Mouse (Mus musculus) forebrain, postnatal 0 days (tissue): ENCODE results near the gene Urah. TPM values are rescaled to one million over a fixed set of nuclear protein-coding genes. Genes with fewer than 3 reads are reported as not detected.
A peak's percentile ranks its signal among the peaks of the same experiment; 100 is the strongest.

ENCODE experiments used
- ATAC-seq: fragments of 200-750 bp; cut with Nextera tagmentation; 2 replicates; pipeline ENCODE4 v1.8.0; 2017; ENCODE audit warnings: mild to moderate bottlenecking, moderate library complexity
- DNase-seq: peaks from one replicate; pipeline ENCODE4 v3.0.0-alpha.2; 2015
- H3K27ac ChIP-seq: fragments of 300-500 bp; sonication (generic); 2 replicates; pipeline ENCODE4 v1.5.1; 2014; ENCODE audit warnings: low read depth, mild to moderate bottlenecking, antibody characterized with exemption, low read length, moderate library complexity, mixed read lengths
- H3K27me3 ChIP-seq: fragments of 300-500 bp; sonication (generic); 2 replicates; pipeline ENCODE4 v1.6.1; 2014; ENCODE audit warnings: mild to moderate bottlenecking, low read length, mixed read lengths; ENCODE audit not compliant: insufficient read depth
- H3K36me3 ChIP-seq: fragments of 300-500 bp; sonication (generic); 2 replicates; pipeline ENCODE4 v1.6.1; 2014; ENCODE audit warnings: mild to moderate bottlenecking, moderate library complexity; ENCODE audit not compliant: insufficient read depth
- H3K4me1 ChIP-seq: fragments of 300-500 bp; sonication (generic); 2 replicates; pipeline ENCODE4 v1.6.1; 2014; ENCODE audit warnings: antibody characterized with exemption; ENCODE audit not compliant: insufficient read depth
- H3K4me2 ChIP-seq: fragments of 300-500 bp; sonication (generic); 2 replicates; pipeline ENCODE4 v1.6.1; 2014; ENCODE audit warnings: low read depth, mild to moderate bottlenecking, moderate library complexity
- H3K4me3 ChIP-seq: fragments of 300-500 bp; sonication (generic); 2 replicates; pipeline ENCODE4 v1.5.1; 2014; ENCODE audit warnings: low read depth, low read length, mixed read lengths
- H3K9ac ChIP-seq: fragments of 300-500 bp; sonication (generic); 2 replicates; pipeline ENCODE4 v1.6.1; 2014; ENCODE audit warnings: mild to moderate bottlenecking
- H3K9me3 ChIP-seq: fragments of 300-500 bp; sonication (generic); 2 replicates; pipeline ENCODE4 v1.6.1; 2016; ENCODE audit warnings: low read length
- CTCF ChIP-seq: sonication (generic); IDR thresholded peaks from 2 replicates; pipeline ENCODE4 v1.5.1; 2016; ENCODE audit warnings: antibody characterized with exemption, control low read depth, low read depth
- WGBS: fragments of 180-500 bp; shearing (Covaris S2); extraction: QIAGEN DNeasy Blood & Tissue Kit; methylation state at CpG from one replicate; pipeline ENCODE4 v1.1.7; 2014; 5-methylcytosine and 5-hydroxymethylcytosine counted together
- polyA plus RNA-seq: library from polyadenylated mRNA; unstranded; fragments of >200 nt; fragmentation: Nextera tagmentation; extraction: Ambion mirVana; gene quantifications from 2 replicates; pipeline ENCODE4 v1.2.1, GENCODE M21; 2015
- total RNA-seq: library from RNA; depleted of rRNA; stranded (reverse); fragments of >200 nt; gene quantifications from 2 replicates; pipeline ENCODE4 v1.2.3, GENCODE M21; 2014

Urah gene
- total and polyA plus RNA-seq, 2 experiments from 2014 or later: 0.64 TPM; not detected in 1

GRCm38 (mm10) chr7:140856785-140857549 lies 22.1 kb downstream of the Urah start, which contains the start of gene Ric8a:
TSS of gene Ric8a (plus strand) at chr7:140856957.
- H3K27ac ChIP-seq: peak within 1 kb of the TSS; percentile 92
- no peaks in the 10 kb centered on the region for H3K9me3 ChIP-seq
- peak within 1 kb of the TSS; percentile 87 for H3K9ac ChIP-seq
- no peak for TF ChIP-seq CTCF
- peak within 1 kb of the TSS; percentile 80 for H3K4me2 ChIP-seq
- DNase-seq: peak; percentile 79
- H3K4me3 ChIP-seq: peak within 1 kb of the TSS; percentile 59
- H3K27me3 ChIP-seq: no peaks in the 10 kb centered on the region
- H3K36me3 ChIP-seq: peaks cover 56% of the 10 kb centered on the region
- peak; percentile 77 for ATAC-seq
- H3K4me1 ChIP-seq: peaks cover 21% of the 10 kb centered on the region
- WGBS: 1% methylated on average over 50 of the region's 50 CpGs

- H3K27ac ChIP-seq: peak within 1 kb of the TSS; percentile 92
- 36% methylated on average over 40 of the region's 40 CpGs for WGBS
- no peaks in the 10 kb centered on the region for H3K27me3 ChIP-seq
- no peaks in the 10 kb centered on the region for H3K9me3 ChIP-seq
- ATAC-seq: peak; percentile 30
- no peak for TF ChIP-seq CTCF
- H3K9ac ChIP-seq: peak within 1 kb of the TSS; percentile 87
- H3K36me3 ChIP-seq: peaks cover 57% of the 10 kb centered on the region
- peak; percentile 11 for DNase-seq
- peak within 1 kb of the TSS; percentile 59 for H3K4me3 ChIP-seq
- peak within 1 kb of the TSS; percentile 80 for H3K4me2 ChIP-seq
- peaks cover 21% of the 10 kb centered on the region for H3K4me1 ChIP-seq
These were observed 23.0 kb downstream of the Urah start, which contains the start of gene Bet1l for GRCm38 (mm10) chr7:140857550-140858505. TSS of gene Bet1l (minus strand) at chr7:140857577.

- ATAC-seq: no peak
- H3K27me3 ChIP-seq: no peaks in the 10 kb centered on the region
- H3K4me1 ChIP-seq: peaks cover 21% of the 10 kb centered on the region
- WGBS: 96% methylated on average over 8 of the region's 8 CpGs
- H3K27ac ChIP-seq: no peak overlapping the region
- no peak for DNase-seq
- no peaks in the 10 kb centered on the region for H3K9me3 ChIP-seq
- peak overlapping the region; percentile 80 for H3K4me2 ChIP-seq
- H3K4me3 ChIP-seq: peak overlapping the region; percentile 59
- H3K9ac ChIP-seq: peak overlapping the region; percentile 87; the same call in 1 of the 2 replicates
- TF ChIP-seq CTCF: no peak
- peaks cover 57% of the 10 kb centered on the region for H3K36me3 ChIP-seq
These were observed 23.9 kb downstream of the Urah start for GRCm38 (mm10) chr7:140858746-140859145.

DNA sequence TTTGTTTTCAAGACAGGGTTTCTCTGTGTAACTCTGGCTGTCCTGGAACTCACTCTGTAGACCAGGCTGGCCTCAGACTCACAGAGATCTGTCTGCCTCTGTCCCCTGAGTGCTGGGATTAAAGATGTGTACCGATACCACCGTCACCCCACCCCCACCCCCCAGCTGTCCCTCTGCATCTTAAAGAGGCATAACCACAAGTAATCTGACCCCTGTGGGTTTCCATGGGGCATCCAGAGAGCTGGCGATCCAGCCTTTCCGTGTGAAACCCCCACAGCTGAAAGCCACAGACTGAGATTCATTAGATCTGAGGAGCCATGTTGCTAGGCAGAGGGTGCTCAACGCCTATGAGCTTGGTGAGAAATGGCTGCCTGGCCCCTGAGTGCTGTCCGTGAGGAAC lies 25.2 kb downstream of the Urah start:
- H3K36me3 ChIP-seq: peaks cover 55% of the 10 kb centered on the region
- WGBS: 77% methylated on average over 6 of the region's 6 CpGs
- no peak for TF ChIP-seq CTCF

GRCm38 (mm10) chr7:140860728-140861127 lies 25.9 kb downstream of the Urah start:
- Histone ChIP-seq H3K4me2 (no peak overlapping the region), H3K4me1 (peaks cover 13% of the 10 kb centered on the region), H3K9ac (no peak overlapping the region), H3K4me3 (no peak overlapping the region), H3K27ac (no peak overlapping the region), H3K36me3 (peaks cover 55% of the 10 kb centered on the region), H3K27me3 (no peaks in the 10 kb centered on the region), H3K9me3 (no peaks in the 10 kb centered on the region)
- no peak for TF ChIP-seq CTCF
- ATAC-seq: no peak
- no peak for DNase-seq
- 95% methylated on average over 5 of the region's 5 CpGs for WGBS

More for the DNA sequence above, 25.2 kb downstream of the Urah start:
- DNase-seq: no peak
- Histone ChIP-seq H3K27ac (no peak overlapping the region), H3K4me1 (peaks cover 21% of the 10 kb centered on the region), H3K4me3 (no peak overlapping the region), H3K4me2 (no peak overlapping the region), H3K9me3 (no peaks in the 10 kb centered on the region), H3K27me3 (no peaks in the 10 kb centered on the region), H3K9ac (no peak overlapping the region)
- ATAC-seq: no peak

- peaks cover 58% of the 10 kb centered on the region for H3K36me3 ChIP-seq
These were observed 29.9 kb downstream of the Urah start for GRCm38 (mm10) chr7:140864761-140865160.

More at GRCm38 (mm10) chr7:140864761-140865160, 29.9 kb downstream of the Urah start:
- no peak overlapping the region for H3K4me3 ChIP-seq
- H3K27me3 ChIP-seq: no peaks in the 10 kb centered on the region
- no peak for DNase-seq
- TF ChIP-seq CTCF: no peak
- H3K4me1 ChIP-seq: no peaks in the 10 kb centered on the region
- H3K9me3 ChIP-seq: no peaks in the 10 kb centered on the region
- no peak for ATAC-seq
- H3K27ac ChIP-seq: no peak overlapping the region
- no peak overlapping the region for H3K9ac ChIP-seq
- 87% methylated on average over 12 of the region's 12 CpGs for WGBS
- no peak overlapping the region for H3K4me2 ChIP-seq
